20 mouse cellular contexts compared by ENCODE assay signal in genomic region chr6:116024666-116025065, GRCm38 (mm10). TPM values are rescaled to one million over a fixed set of nuclear protein-coding genes. Genes with fewer than 3 reads are reported as not detected.
A peak's percentile ranks its signal among the peaks of the same experiment; 100 is the strongest.
DNase-seq lines count a peak whose midpoint lies in the region; ATAC-seq and TF ChIP-seq lines count a peak whose summit lies in the region.
"Had no signal": no experiment of that assay in that cellular context is flagged by ENCODE, and none has a peak within 500 bp of the region (broad histone marks: within the 10 kb centered on the region; RNA-seq: fewer than 3 reads in every experiment).

No protein-coding gene starts in this region.

- no peak for DNase-seq in cerebellum, adult 8-10 months
- no peak for DNase-seq in lung, adult 2 months
- no peak for DNase-seq in heart, postnatal 4 days
- DNase-seq: adrenal gland, adult 2 months; adrenal gland, postnatal 10 days; adrenal gland, postnatal 25 days; cerebellum, adult 11 months; cerebellum, adult 18-20 months; cerebellum, adult 9-10 months; cerebellum, postnatal 10 days; cerebellum, postnatal 25 days; embryo, embryonic 11 days; forebrain, postnatal 0 days had no signal

- no peak overlapping the region for H3K4me3 ChIP-seq in lung, adult 2 months (replicated peaks; ENCODE audit: extremely low read depth, low read depth, low read length)
- H3K4me3 ChIP-seq: embryonic facial prominence, embryonic 13.5 days; embryonic facial prominence, embryonic 15.5 days; erythroblast, embryonic 14.5 days; forebrain, embryonic 13.5 days; forebrain, embryonic 15.5 days had no signal

- TF ChIP-seq POLR2A in lung, adult 2 months (IDR thresholded peaks at IDR 0.05; ENCODE audit: borderline replicate concordance, extremely low read depth, low read depth, low read length), result no peak

- no peak for TF ChIP-seq CTCF in lung, adult 2 months (IDR thresholded peaks at IDR 0.05; ENCODE audit: insufficient read depth, low read length)

- WGBS in lung, adult 2 months, result 89% methylated on average over 4 of the region's 4 CpGs

- ATAC-seq in erythroid progenitor cell, adult 5-6 weeks (replicated peaks; ENCODE audit: low FRiP score, poor library complexity, severe bottlenecking), result 0 out of 2 replicates have a peak, but pooled peaks have one; percentile 42
- ATAC-seq in monocyte, adult 5-6 weeks (replicated peaks; ENCODE audit: insufficient number of reproducible peaks, low FRiP score, low TSS enrichment, poor library complexity, severe bottlenecking), result peak; percentile 54; the same call in 1 of the 2 replicates
- ATAC-seq: forebrain, embryonic 13.5 days; forebrain, embryonic 15.5 days; forebrain, postnatal 0 days had no signal

- no peaks in the 10 kb centered on the region for H3K4me1 ChIP-seq in lung, adult 2 months (ENCODE audit: control insufficient read depth, insufficient read depth, low read length)
- H3K4me1 ChIP-seq: embryonic facial prominence, embryonic 13.5 days; embryonic facial prominence, embryonic 15.5 days; forebrain, embryonic 13.5 days; forebrain, embryonic 15.5 days had no signal

RNA-seq across cellular contexts. Expression of gene Plxnd1, which starts 29.9 kb away (rescaled TPM):
- total RNA-seq in erythroid progenitor cell, adult 5-6 weeks (2015; ENCODE audit: low replicate concordance), result 9.6 and 22.3 TPM in 2 replicates
- total RNA-seq in erythroid progenitor cell, adult 5-6 weeks (2017; ENCODE audit: low replicate concordance), result 2.0 and 2.3 TPM in 2 replicates
- 8.2 to 17.6 TPM (median 17.6 TPM) in 3 replicates for total RNA-seq in monocyte, adult 5-6 weeks (2017)
- 146 and 185 TPM in 2 replicates for polyA plus RNA-seq in lung, adult 2 months (2012; rRNA removed)
- total RNA-seq in heart, postnatal 4 days (2021), result 100 to 1,000 TPM; 191 to 208 TPM

Comparison
In these comparisons a context has a peak if more than half of its experiments do, and no peak if none do; other contexts are left out.
1. RNA of gene Plxnd1, which starts 29.9 kb away (total RNA-seq): 191 to 208 TPM in heart, postnatal 4 days; 8.2 to 17.6 TPM in monocyte, adult 5-6 weeks and 2.0 to 22.3 TPM in erythroid progenitor cell, adult 5-6 weeks; every median in the first group is over 4 times any median in the second.